Mouse (Mus musculus): ENCODE results near the gene Pnpla7. TPM values are rescaled to one million over a fixed set of nuclear protein-coding genes. Genes with fewer than 3 reads are reported as not detected.
"Not testable (repeated sequence)": the region's sequence is repeated elsewhere in the genome, so short reads cannot be mapped to it uniquely, and the experiment has no call there.

Gene Pnpla7
- 10 to 100 TPM; 30.7 to 31.4 TPM for total RNA-seq (2021)
- long read RNA-seq, experiment 1, full-length matches to known transcripts = 12 of 65 reads
- long read RNA-seq, experiment 1, partial matches to known transcripts = 5 of 65 reads
- long read RNA-seq, experiment 1, other reads (novel, unspliced or antisense) = 48 of 65 reads
- long read RNA-seq, experiment 2, full-length matches to known transcripts = 8 of 66 reads
- long read RNA-seq, experiment 2, partial matches to known transcripts = 8 of 66 reads
- long read RNA-seq, experiment 2, other reads (novel, unspliced or antisense) = 50 of 66 reads

GRCm38 (mm10) chr2:24975704-24976297 is at the start of gene Pnpla7:
Gene Pnpla7 (plus strand): TSS chr2:24976033.
- Histone ChIP-seq H3K27ac (peak within 1 kb of the TSS; percentile 97), H3K4me3 (peak within 1 kb of the TSS; percentile 91)
- TF ChIP-seq CTCF (conservative IDR thresholded peaks at IDR 0.05) = no peak

GRCm38 (mm10) chr2:24926345-24926964 is 49.4 kb upstream of the Pnpla7 start:
- no peak for DNase-seq (ENCODE audit: low spot score in 2 of 2)
- no peak for TF ChIP-seq CTCF (conservative IDR thresholded peaks at IDR 0.05)
- no peak overlapping the region for H3K27ac ChIP-seq
- H3K4me3 ChIP-seq = no peak overlapping the region

More at GRCm38 (mm10) chr2:24975704-24976297, at the start of gene Pnpla7:
- DNase-seq (ENCODE audit: low spot score in 2 of 2) = peak; percentile 61 to 84

- TF ChIP-seq CTCF (conservative IDR thresholded peaks at IDR 0.05) = no peak
- Histone ChIP-seq H3K27ac (no peak overlapping the region), H3K4me3 (no peak overlapping the region)
- no peak for DNase-seq (ENCODE audit: low spot score in 2 of 2)
Observed at GRCm38 (mm10) chr2:24926965-24927358, 48.9 kb upstream of the Pnpla7 start.

GRCm38 (mm10) chr2:24927810-24928479 is 47.9 kb upstream of the Pnpla7 start:
- Histone ChIP-seq H3K4me3 (no peak overlapping the region), H3K27ac (no peak overlapping the region)
- no peak for TF ChIP-seq CTCF (conservative IDR thresholded peaks at IDR 0.05)
- DNase-seq (ENCODE audit: low spot score in 2 of 2) = no peak

GRCm38 (mm10) chr2:24929119-24929518 is 46.7 kb upstream of the Pnpla7 start:
- DNase-seq (ENCODE audit: low spot score in 2 of 2) = no peak
- no peak overlapping the region for H3K4me3 ChIP-seq
- no peak for TF ChIP-seq CTCF (conservative IDR thresholded peaks at IDR 0.05)
- H3K27ac ChIP-seq = no peak overlapping the region

- TF ChIP-seq CTCF (conservative IDR thresholded peaks at IDR 0.05) = no peak
- no peak for DNase-seq (ENCODE audit: low spot score in 2 of 2)
- Histone ChIP-seq H3K27ac (no peak overlapping the region), H3K4me3 (no peak overlapping the region)
Observed at GRCm38 (mm10) chr2:24929593-24929992, 46.2 kb upstream of the Pnpla7 start.

- no peak for TF ChIP-seq CTCF (conservative IDR thresholded peaks at IDR 0.05)
- Histone ChIP-seq H3K4me3 (peak overlapping the region; percentile 74), H3K27ac (peak overlapping the region; percentile 78)
- no peak for DNase-seq (ENCODE audit: low spot score in 2 of 2)
Observed at GRCm38 (mm10) chr2:24934441-24934963, 41.3 kb upstream of the Pnpla7 start.

GRCm38 (mm10) chr2:24935057-24935796 is 40.6 kb upstream of the Pnpla7 start, which contains the start of gene Arrdc1:
Gene Arrdc1 (minus strand): TSS chr2:24935252.
- DNase-seq (ENCODE audit: low spot score in 2 of 2) = peak; percentile 75 to 88
- peak within 1 kb of the TSS; percentile 74 for H3K4me3 ChIP-seq
- H3K27ac ChIP-seq = peak within 1 kb of the TSS; percentile 78
- TF ChIP-seq CTCF (conservative IDR thresholded peaks at IDR 0.05) = peak; percentile 69

- no peak for TF ChIP-seq CTCF (conservative IDR thresholded peaks at IDR 0.05)
- DNase-seq (ENCODE audit: low spot score in 2 of 2) = no peak
- Histone ChIP-seq H3K4me3 (no peak overlapping the region), H3K27ac (no peak overlapping the region)
Observed at GRCm38 (mm10) chr2:24942092-24942491, 33.7 kb upstream of the Pnpla7 start.

- H3K4me3 ChIP-seq, H3K27ac ChIP-seq: not testable (repeated sequence)
- peak in 1 of 2 experiments; percentile 35 for DNase-seq (ENCODE audit: low spot score in 2 of 2)
- peak; percentile 65 for TF ChIP-seq CTCF (conservative IDR thresholded peaks at IDR 0.05)
Observed at GRCm38 (mm10) chr2:24944304-24944703, 31.5 kb upstream of the Pnpla7 start.

- Histone ChIP-seq H3K27ac (peak within 1 kb of the TSS; percentile 77), H3K4me3 (peak within 1 kb of the TSS; percentile 86)
- peak; percentile 97 to 99 for DNase-seq (ENCODE audit: low spot score in 2 of 2)
- no peak for TF ChIP-seq CTCF (conservative IDR thresholded peaks at IDR 0.05)
Observed at GRCm38 (mm10) chr2:24949421-24950188, 26.2 kb upstream of the Pnpla7 start, which contains the start of gene Zmynd19. Gene Zmynd19 (plus strand): TSS chr2:24949792.

All from layer of hippocampus, adult 2 months (tissue).